Mouse (Mus musculus) R1 (cell line): ENCODE data around the gene Gm9040.
"Not testable (repeated sequence)": the region's sequence is repeated elsewhere in the genome, so short reads cannot be mapped to it uniquely, and the experiment has no call there.

ENCODE experiments used
- DNase-seq: peaks from one replicate; pipeline ENCODE4 v3.0.0-alpha.2; 2018; ENCODE audit warnings: low read depth, low spot score

Gm9040 gene

GRCm38 (mm10) chr10:118326869-118327268 is at the start of gene Gm9040:
TSS of gene Gm9040 (minus strand) at chr10:118326969.
- not testable (repeated sequence) for DNase-seq

DNA sequence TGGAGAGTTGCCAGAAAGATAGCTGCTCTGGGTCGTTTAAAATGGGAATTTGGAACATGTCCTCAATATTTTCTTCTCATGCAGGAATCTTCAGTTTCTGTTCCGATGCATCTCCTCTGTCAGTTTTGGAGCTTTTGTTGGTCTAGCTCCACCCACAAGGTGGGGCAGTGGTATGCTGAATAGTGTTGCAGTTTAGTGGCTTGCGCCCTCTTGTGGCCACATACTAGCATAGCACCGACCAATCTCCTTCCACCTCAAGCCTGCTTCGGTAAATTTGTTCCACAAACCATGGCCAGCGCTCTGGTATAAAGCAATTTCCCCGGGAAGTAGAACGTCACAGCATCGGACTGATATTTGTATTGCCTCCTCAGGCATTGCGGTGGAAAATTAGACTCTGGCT is 43.7 kb upstream of the Gm9040 start:
- DNase-seq, result peak; percentile 87

DNA sequence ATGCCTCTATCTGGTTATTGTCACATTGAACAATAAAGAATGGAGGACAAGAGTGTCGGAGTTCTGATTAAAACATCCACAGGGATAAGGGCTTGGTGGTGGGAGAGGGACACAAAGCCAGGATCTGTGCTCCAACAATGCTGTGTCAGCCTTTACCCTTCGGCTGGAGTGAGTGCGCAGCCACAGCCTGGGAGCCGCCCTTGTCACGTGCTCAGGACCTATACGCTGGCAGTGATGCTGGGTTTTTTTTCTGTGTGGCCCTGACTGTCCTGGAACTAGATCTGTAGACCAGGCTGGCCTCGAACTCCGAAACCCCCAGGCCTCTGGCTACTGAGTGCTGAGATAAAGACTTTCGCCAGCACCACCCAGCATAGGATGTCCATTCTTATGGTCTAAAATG is 42.7 kb upstream of the Gm9040 start:
- no peak for DNase-seq

GRCm38 (mm10) chr10:118354005-118354404 is 27.2 kb upstream of the Gm9040 start, which contains the start of gene Gm9049:
TSS of gene Gm9049 (minus strand) at chr10:118354105.
- not testable (repeated sequence) for DNase-seq

- not testable (repeated sequence) for DNase-seq
Measured at GRCm38 (mm10) chr10:118348579-118348978, 21.8 kb upstream of the Gm9040 start, which contains the start of gene Gm9048. TSS of gene Gm9048 (minus strand) at chr10:118348679.

DNA sequence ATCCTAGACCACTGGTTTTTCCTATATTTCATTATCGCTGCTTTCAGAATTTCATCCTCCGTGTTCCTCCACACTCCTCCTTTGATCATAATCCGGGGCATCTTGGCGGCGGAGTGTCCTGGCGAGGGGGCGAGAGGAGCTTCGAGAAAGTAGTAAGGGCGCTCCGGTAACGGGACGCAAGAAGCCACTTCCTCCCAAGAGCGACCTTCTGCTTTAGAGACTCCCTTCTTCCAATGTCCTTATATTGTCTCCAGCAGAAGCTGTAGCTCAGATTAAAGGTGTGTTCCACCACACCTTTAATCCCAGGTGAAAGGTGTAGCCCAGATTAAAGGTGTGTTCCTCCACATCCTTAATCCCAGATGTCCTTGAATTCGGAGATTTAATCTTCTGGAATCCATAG is 16.4 kb upstream of the Gm9040 start, which contains the start of gene Gm9046:
Gm9046 (minus strand) TSS at position 101 of the 400 bp plus-strand sequence.
- DNase-seq, result not testable (repeated sequence)

DNA sequence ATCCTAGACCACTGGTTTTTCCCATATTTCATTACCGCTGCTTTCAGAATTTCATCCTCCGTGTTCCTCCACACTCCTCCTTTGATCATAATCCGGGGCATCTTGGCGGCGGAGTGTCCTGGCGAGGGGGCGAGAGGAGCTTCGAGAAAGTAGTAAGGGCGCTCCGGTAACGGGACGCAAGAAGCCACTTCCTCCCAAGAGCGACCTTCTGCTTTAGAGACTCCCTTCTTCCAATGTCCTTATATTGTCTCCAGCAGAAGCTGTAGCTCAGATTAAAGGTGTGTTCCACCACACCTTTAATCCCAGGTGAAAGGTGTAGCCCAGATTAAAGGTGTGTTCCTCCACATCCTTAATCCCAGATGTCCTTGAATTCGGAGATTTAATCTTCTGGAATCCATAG is 11.0 kb upstream of the Gm9040 start, which contains the start of gene Gm9045:
Gm9045 (minus strand) TSS at position 101 of the 400 bp plus-strand sequence.
- DNase-seq, result not testable (repeated sequence)

GRCm38 (mm10) chr10:118332308-118332707 is 5.5 kb upstream of the Gm9040 start, which contains the start of gene Gm9044:
TSS of gene Gm9044 (minus strand) at chr10:118332408.
- not testable (repeated sequence) for DNase-seq

- DNase-seq, result no peak
Measured at GRCm38 (mm10) chr10:118319024-118319423, 7.7 kb downstream of the Gm9040 start.

- DNase-seq, result not testable (repeated sequence)
Measured at GRCm38 (mm10) chr10:118302133-118302532, 24.6 kb downstream of the Gm9040 start.

DNA sequence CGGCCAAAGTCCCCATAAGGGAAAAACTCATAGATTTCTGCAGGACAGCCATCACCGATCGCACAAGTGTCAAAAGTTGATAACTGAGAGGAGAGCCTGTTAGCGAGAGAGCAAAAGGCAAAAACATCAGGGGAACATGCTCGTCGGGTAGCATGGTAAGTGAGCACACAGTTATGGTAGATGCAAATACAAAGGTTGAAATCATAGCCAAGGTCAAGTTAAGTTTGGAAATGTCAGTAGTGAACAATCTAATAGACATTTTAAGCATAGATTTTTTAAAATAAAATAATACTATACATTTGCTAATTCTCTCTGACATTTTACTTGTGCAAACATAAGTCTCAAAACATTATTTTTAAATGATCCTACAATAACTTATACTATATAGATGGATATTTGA is 31.8 kb downstream of the Gm9040 start, which contains the start of gene Iltifb:
Iltifb (minus strand) TSS at position 101 of the 400 bp plus-strand sequence.
- no peak for DNase-seq

GRCm38 (mm10) chr10:118283016-118283415 is 43.8 kb downstream of the Gm9040 start:
- not testable (repeated sequence) for DNase-seq

DNA sequence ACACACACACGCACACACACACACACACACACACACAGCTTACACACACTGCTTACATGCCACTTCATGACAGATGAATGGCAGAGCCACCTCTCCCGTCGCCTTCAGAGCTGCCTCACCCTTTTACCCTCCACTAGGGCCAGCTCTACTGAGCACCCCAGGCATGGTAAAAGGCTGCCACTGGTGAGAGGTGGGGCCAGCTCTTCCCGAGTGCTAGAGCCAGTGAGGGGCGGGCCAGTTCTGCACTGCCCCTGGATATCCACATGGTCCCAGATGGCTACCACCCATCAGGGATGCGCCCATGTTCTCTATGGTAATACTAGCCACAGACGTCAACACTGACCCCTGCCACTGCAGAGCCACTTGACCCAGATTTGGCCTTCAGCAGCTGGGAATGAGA is 44.2 kb downstream of the Gm9040 start:
- DNase-seq, result not testable (repeated sequence)

DNA sequence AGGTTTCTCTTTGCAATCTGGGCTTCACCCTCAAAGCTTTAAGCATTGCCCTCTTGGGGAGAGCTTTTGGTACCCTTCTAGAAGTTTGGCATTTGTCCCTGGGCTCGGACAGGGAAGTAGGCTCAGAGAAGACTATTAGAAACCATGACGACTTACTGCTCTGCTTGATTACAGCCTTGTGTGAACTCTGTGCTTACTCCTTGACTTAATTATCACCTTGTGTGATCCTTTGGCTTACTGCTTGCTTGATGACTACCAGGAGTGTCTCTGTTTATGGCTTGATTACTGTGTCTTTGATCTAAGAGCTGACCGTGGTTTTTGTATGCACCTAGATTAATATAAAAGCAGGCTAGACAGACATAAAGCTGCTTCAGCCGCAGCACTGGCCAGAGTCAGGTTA is 48.7 kb downstream of the Gm9040 start:
- DNase-seq, result not testable (repeated sequence)
